Mouse (Mus musculus): Measurements from ENCODE around the gene Gpr22. TPM values are rescaled to one million over a fixed set of nuclear protein-coding genes. Genes with fewer than 3 reads are reported as not detected.

Gpr22 gene
- polyA plus RNA-seq, 1 experiment from 2014 or later: 0.93 TPM

Other genes starting within 250 kb of the Gpr22 start
- gene Cbll1, start 214.3 kb downstream of the Gpr22 start, polyA plus RNA-seq (2016; fragmentation: Nextera tagmentation; extraction: Ambion mirVana): 21.3 TPM in 2 replicates
- gene Slc26a4, start 154.0 kb downstream of the Gpr22 start, polyA plus RNA-seq (2016; fragmentation: Nextera tagmentation; extraction: Ambion mirVana): 0.31 TPM in 1 of 2 replicates, not detected in the other
- gene Bcap29, start 79.3 kb downstream of the Gpr22 start, polyA plus RNA-seq (2016; fragmentation: Nextera tagmentation; extraction: Ambion mirVana): 26.5 and 30.2 TPM in 2 replicates
- gene Dus4l, start 59.1 kb downstream of the Gpr22 start, polyA plus RNA-seq (2016; fragmentation: Nextera tagmentation; extraction: Ambion mirVana): 11.9 and 12.3 TPM in 2 replicates
- 29.0 and 31.1 TPM in 2 replicates for gene Cog5, start 59.1 kb downstream of the Gpr22 start, polyA plus RNA-seq (2016; fragmentation: Nextera tagmentation; extraction: Ambion mirVana)
- gene Hbp1, start 236.6 kb upstream of the Gpr22 start, polyA plus RNA-seq (2016; fragmentation: Nextera tagmentation; extraction: Ambion mirVana): 92.9 and 103 TPM in 2 replicates

All from embryonic facial prominence, embryonic 10.5 days (tissue).